Mouse (Mus musculus): ENCODE results near the gene Btbd8. TPM values are rescaled to one million over a fixed set of nuclear protein-coding genes. Genes with fewer than 3 reads are reported as not detected.

The Btbd8 gene
- total RNA-seq, 2 experiments from 2014 or later: 4.7 to 7.2 TPM

GRCm38 (mm10) chr5:107510503-107510902, 72.7 kb downstream of the Btbd8 start:
- no peak for ATAC-seq (replicated peaks; ENCODE audit: low FRiP score, low TSS enrichment, poor library complexity, severe bottlenecking)

DNA sequence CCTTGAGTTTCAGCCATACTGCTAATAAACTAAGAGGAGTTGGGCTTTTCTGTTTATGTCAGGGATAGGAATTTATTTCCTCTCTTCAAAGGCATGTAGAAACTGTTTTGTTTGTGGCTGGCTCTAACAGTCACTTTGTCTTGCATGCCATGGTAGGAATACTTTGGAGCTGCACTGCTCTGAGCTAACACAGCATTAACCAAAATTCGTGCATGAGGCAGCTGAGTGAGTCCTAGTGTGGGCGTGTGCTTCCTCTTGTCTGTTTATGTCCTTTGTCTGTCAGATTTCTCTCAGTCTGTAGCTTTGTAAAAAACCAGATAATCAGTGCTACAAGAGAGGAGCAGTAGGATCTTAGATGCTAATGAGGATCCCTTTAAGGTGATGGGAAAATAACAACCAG, 73.5 kb downstream of the Btbd8 start:
- ATAC-seq (replicated peaks; ENCODE audit: low FRiP score, low TSS enrichment, poor library complexity, severe bottlenecking): no peak

GRCm38 (mm10) chr5:107513583-107513982, 75.8 kb downstream of the Btbd8 start:
- ATAC-seq (replicated peaks; ENCODE audit: low FRiP score, low TSS enrichment, poor library complexity, severe bottlenecking): peak; percentile 95

GRCm38 (mm10) chr5:107515453-107515852, 77.7 kb downstream of the Btbd8 start:
- no peak for ATAC-seq (replicated peaks; ENCODE audit: low FRiP score, low TSS enrichment, poor library complexity, severe bottlenecking)

DNA sequence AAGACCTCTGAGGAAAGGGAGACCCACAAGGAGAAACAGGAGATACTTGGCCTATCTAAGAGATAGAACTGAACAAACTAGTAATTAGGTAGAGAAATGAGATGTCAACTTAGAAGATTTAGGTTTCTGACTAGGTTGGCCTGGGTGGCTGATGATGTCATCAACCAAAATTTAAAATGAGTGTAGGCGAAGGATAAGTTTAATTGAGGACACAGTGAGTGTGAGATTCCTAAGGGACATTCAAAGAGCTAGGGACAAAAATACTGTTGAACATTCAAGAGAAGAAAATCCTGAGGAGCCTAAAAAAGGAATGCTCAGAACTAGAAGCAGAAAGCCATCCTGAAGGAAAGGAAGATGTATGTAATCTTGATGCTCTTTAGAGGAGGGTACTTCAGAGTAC, 78.3 kb downstream of the Btbd8 start:
- no peak for ATAC-seq (replicated peaks; ENCODE audit: low FRiP score, low TSS enrichment, poor library complexity, severe bottlenecking)

- ATAC-seq (replicated peaks; ENCODE audit: low FRiP score, low TSS enrichment, poor library complexity, severe bottlenecking): no peak
Measured at GRCm38 (mm10) chr5:107518602-107519001, 80.8 kb downstream of the Btbd8 start.

DNA sequence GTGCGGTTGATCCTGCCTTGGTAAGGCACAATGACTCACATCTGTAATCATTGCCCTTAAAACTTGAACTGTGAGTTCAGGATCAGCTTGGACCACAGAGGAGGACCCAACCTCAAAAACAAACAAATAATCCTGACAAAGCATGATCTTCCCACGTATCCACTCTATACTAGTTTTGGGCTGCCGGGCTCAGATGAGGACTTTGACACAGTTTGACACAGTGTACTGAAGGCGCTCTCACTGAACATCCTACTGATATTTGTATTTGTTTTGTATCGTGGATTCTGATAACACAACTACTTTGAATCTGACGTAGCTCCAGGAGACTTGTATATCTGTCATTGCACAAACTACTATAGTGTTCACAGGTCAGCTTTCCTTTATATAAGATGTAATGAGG, 83.6 kb downstream of the Btbd8 start:
- ATAC-seq (replicated peaks; ENCODE audit: low FRiP score, low TSS enrichment, poor library complexity, severe bottlenecking): no peak

DNA sequence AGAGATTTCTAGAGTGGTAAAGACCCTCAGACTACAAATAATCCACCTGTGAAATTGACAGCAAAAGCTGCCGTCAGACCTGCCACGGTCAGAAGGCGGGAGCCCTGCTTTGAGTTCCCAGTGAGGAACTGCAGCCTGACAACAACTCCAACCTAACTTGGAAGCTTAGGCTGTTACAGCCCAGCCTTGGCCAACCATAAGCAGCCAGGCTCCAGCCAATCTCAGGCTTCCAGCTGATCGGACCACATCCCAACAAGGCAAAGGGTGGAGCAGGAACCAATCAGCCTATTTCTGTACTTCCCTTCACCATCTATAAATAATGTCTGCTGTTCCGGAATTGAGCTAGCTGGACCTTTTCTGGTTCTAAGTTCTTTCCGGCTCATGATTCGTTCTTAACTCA, 84.1 kb downstream of the Btbd8 start:
- ATAC-seq (replicated peaks; ENCODE audit: low FRiP score, low TSS enrichment, poor library complexity, severe bottlenecking): no peak

DNA sequence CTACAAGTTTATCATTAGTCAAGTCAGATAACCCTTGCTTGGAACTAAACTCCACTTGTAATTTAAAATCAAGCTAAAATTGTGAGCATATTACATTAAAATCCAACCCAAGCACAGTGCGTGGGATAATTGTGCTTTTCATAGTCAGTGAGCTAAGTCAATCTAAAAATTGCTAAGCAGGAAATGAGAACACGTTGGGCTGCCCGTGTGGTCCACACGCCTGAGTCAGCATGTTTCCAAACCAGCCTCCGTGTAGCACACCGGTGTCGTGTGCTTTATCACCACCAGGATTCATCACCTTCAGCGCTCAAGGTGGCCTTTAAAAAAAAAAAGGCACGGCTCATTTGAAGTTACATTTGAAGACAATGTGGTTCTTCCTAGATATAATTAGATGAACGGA, 86.5 kb downstream of the Btbd8 start:
- no peak for ATAC-seq (replicated peaks; ENCODE audit: low FRiP score, low TSS enrichment, poor library complexity, severe bottlenecking)

DNA sequence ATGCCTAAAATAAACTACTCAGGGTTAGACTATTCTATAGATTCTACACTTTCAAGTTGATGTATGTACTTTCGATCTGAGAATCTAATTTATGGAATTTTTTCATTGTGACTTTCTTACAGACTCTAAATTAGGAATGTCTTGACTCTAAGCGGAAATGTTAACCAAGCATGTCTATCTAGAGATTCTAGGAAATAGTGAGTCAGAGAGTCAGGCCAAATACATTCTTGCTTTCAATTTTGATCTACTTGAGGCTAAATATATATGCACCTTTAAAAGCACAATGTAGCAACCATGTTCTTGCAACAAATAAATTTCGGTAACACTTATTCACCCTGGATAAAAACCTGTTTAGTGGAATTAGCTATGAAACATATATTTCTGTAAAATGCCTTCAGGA, 91.1 kb downstream of the Btbd8 start:
- no peak for ATAC-seq (replicated peaks; ENCODE audit: low FRiP score, low TSS enrichment, poor library complexity, severe bottlenecking)

- peak; percentile 52 for ATAC-seq (replicated peaks; ENCODE audit: low FRiP score, low TSS enrichment, poor library complexity, severe bottlenecking)
Measured at GRCm38 (mm10) chr5:107533590-107533989, 95.8 kb downstream of the Btbd8 start.

DNA sequence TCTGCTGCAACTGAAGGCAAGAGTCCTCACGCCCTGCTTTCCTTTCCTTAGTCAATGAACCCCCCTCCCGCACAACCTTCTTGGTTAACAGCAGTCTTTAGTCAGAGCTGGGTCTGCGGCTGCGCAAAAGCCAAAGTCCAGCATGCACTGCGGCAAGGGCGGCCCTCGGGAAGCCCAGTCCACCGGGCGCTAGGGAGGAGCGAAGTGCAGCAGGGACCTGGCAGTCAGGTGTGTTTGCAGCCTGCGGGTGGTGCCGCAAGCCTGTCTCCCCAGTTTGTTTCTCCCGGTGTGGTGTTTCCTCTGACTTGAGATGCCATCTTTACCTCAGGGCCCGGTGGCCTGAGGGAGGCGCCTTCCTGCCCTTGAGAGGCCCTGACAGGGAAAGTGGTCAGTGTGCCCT, 96.8 kb downstream of the Btbd8 start, which contains the start of gene 1700028K03Rik:
TSS of gene 1700028K03Rik (plus strand) at position 129 of the 400 bp plus-strand sequence.
- no peak for ATAC-seq (replicated peaks; ENCODE audit: low FRiP score, low TSS enrichment, poor library complexity, severe bottlenecking)

GRCm38 (mm10) chr5:107541696-107542095, 103.9 kb downstream of the Btbd8 start:
- no peak for ATAC-seq (replicated peaks; ENCODE audit: low FRiP score, low TSS enrichment, poor library complexity, severe bottlenecking)

- ATAC-seq (replicated peaks; ENCODE audit: low FRiP score, low TSS enrichment, poor library complexity, severe bottlenecking): no peak
Measured at GRCm38 (mm10) chr5:107545927-107546326, 108.1 kb downstream of the Btbd8 start.

DNA sequence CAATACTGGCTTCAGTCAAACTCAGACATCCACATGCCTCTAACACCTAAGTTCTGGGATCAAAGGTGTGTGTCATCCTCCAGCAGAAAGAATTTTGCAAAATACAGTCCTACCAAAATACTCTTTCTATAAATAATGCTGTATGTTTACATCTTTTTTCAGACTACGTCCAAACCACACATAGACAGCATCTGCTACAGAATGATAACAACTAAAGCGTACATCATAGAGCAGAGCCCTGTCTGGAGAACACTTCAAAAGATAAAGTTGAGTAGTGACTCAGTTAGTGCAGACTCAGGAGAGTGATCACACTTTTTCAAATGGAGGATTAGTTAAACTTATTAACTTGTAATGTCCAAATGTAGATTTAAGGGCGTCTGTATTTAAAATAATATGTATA, 110.2 kb downstream of the Btbd8 start:
- peak; percentile 96 for ATAC-seq (replicated peaks; ENCODE audit: low FRiP score, low TSS enrichment, poor library complexity, severe bottlenecking)

DNA sequence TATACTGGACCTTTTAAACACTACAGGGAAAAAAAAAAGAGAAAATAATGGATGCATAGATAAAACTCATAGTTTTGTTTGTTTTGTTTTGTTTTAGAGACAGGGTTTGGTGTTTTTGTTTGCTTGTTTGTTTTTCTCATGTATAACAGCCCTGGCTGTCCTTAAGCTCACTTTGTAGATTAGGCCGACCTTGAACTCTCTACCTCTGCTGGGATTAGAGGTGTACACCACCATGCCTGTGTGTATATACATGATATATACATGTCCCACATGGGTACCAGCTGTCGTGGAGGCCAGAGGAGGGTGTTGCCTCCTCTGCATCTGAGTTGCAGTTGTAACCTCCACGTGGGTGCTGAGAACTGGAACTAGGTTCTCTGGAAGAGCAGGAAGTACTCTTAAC, 110.6 kb downstream of the Btbd8 start:
- 0 out of 2 replicates have a peak, but pooled peaks have one; percentile 40 for ATAC-seq (replicated peaks; ENCODE audit: low FRiP score, low TSS enrichment, poor library complexity, severe bottlenecking)

DNA sequence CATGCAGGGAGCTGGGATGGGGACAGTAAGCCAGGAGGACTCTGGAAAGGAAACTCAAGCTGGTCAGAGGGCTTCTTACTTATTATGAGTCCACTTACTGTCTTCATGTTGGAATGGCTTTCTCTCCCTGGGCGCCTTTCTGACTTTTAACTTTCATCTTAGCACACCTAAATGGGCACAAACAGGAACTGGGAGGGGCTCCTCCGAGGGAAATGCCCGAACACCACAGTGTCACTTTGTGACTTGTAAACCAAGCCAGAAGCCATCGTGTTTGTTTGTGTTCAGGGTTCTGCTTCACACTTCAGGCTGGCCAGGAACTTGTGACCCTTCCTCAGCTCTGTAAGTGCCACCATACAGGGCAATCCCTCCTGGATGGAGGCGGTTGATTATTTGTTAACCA, 116.5 kb downstream of the Btbd8 start:
- ATAC-seq (replicated peaks; ENCODE audit: low FRiP score, low TSS enrichment, poor library complexity, severe bottlenecking): no peak

- no peak for ATAC-seq (replicated peaks; ENCODE audit: low FRiP score, low TSS enrichment, poor library complexity, severe bottlenecking)
Measured at GRCm38 (mm10) chr5:107556969-107557368, 119.2 kb downstream of the Btbd8 start.
